Mouse (Mus musculus): ENCODE data around the gene Fam214b.

Fam214b gene

GRCm38 (mm10) chr4:43038567-43039495, 7.2 kb downstream of the Fam214b start:
- DNase-seq (ENCODE audit: low read depth, low spot score): no peak

GRCm38 (mm10) chr4:43037860-43038566, 8.0 kb downstream of the Fam214b start:
- no peak for DNase-seq (ENCODE audit: low read depth, low spot score)

GRCm38 (mm10) chr4:43036356-43036755, 9.7 kb downstream of the Fam214b start:
- no peak for DNase-seq (ENCODE audit: low read depth, low spot score)

- no peak for DNase-seq (ENCODE audit: low read depth, low spot score)
These were observed 10.2 kb downstream of the Fam214b start for GRCm38 (mm10) chr4:43035851-43036250.

GRCm38 (mm10) chr4:43033481-43033880, 12.5 kb downstream of the Fam214b start:
- no peak for DNase-seq (ENCODE audit: low read depth, low spot score)

GRCm38 (mm10) chr4:43032501-43032900, 13.5 kb downstream of the Fam214b start:
- no peak for DNase-seq (ENCODE audit: low read depth, low spot score)

- DNase-seq (ENCODE audit: low read depth, low spot score): peak; percentile 98
These were observed 14.6 kb downstream of the Fam214b start, which contains the start of gene Stoml2 for GRCm38 (mm10) chr4:43031237-43031995. TSS of gene Stoml2 (minus strand) at chr4:43031710.

- DNase-seq (ENCODE audit: low read depth, low spot score): peak; percentile 67
These were observed 15.2 kb downstream of the Fam214b start for GRCm38 (mm10) chr4:43030780-43031230.

GRCm38 (mm10) chr4:43030352-43030751, 15.7 kb downstream of the Fam214b start:
- DNase-seq (ENCODE audit: low read depth, low spot score): no peak

- DNase-seq (ENCODE audit: low read depth, low spot score): no peak
These were observed 16.3 kb downstream of the Fam214b start for GRCm38 (mm10) chr4:43029749-43030148.

- DNase-seq (ENCODE audit: low read depth, low spot score): no peak
These were observed 16.9 kb downstream of the Fam214b start for GRCm38 (mm10) chr4:43029121-43029520.

- DNase-seq (ENCODE audit: low read depth, low spot score): peak; percentile 96
These were observed 20.7 kb downstream of the Fam214b start, which contains the start of gene Pigo for GRCm38 (mm10) chr4:43025084-43025960. TSS of gene Pigo (minus strand) at chr4:43025819.

GRCm38 (mm10) chr4:43024673-43025072, 21.3 kb downstream of the Fam214b start:
- no peak for DNase-seq (ENCODE audit: low read depth, low spot score)

- DNase-seq (ENCODE audit: low read depth, low spot score): peak; percentile 75
These were observed 24.7 kb downstream of the Fam214b start for GRCm38 (mm10) chr4:43021341-43021740.

- peak; percentile 59 for DNase-seq (ENCODE audit: low read depth, low spot score)
These were observed 25.1 kb downstream of the Fam214b start for GRCm38 (mm10) chr4:43020876-43021275.

- no peak for DNase-seq (ENCODE audit: low read depth, low spot score)
These were observed 26.2 kb downstream of the Fam214b start for GRCm38 (mm10) chr4:43019641-43020465.

- DNase-seq (ENCODE audit: low read depth, low spot score): no peak
These were observed 26.8 kb downstream of the Fam214b start for GRCm38 (mm10) chr4:43019176-43019575.

- DNase-seq (ENCODE audit: low read depth, low spot score): no peak
These were observed 27.9 kb downstream of the Fam214b start for GRCm38 (mm10) chr4:43018156-43018555.

GRCm38 (mm10) chr4:43012091-43012490, 33.9 kb downstream of the Fam214b start:
- no peak for DNase-seq (ENCODE audit: low read depth, low spot score)

All from R1 (cell line).